Mouse (Mus musculus) embryo, embryonic 10.5 days (tissue): ENCODE measurements around the gene Prr14l.
"Not testable (repeated sequence)": the region's sequence is repeated elsewhere in the genome, so short reads cannot be mapped to it uniquely, and the experiment has no call there.

ENCODE experiments used
- DNase-seq: peaks from one replicate; pipeline ENCODE4 v3.0.0-alpha.2; 2015; ENCODE audit warnings: low spot score

Prr14l gene

GRCm38 (mm10) chr5:32785313-32785915 lies 68.6 kb downstream of the Prr14l start, which contains the start of gene Pisd:
Gene Pisd, minus strand, starts transcription at chr5:32785646.
- peak; percentile 96 for DNase-seq

GRCm38 (mm10) chr5:32784726-32785125 lies 69.3 kb downstream of the Prr14l start:
- DNase-seq: peak; percentile 1

GRCm38 (mm10) chr5:32781596-32781995 lies 72.5 kb downstream of the Prr14l start:
- DNase-seq: no peak

GRCm38 (mm10) chr5:32778168-32778567 lies 75.9 kb downstream of the Prr14l start:
- DNase-seq: no peak

GRCm38 (mm10) chr5:32772361-32772760 lies 81.7 kb downstream of the Prr14l start:
- DNase-seq: no peak

GRCm38 (mm10) chr5:32767636-32768373 lies 86.3 kb downstream of the Prr14l start:
- DNase-seq: no peak

- no peak for DNase-seq
These were observed 87.1 kb downstream of the Prr14l start for GRCm38 (mm10) chr5:32767004-32767403.

- no peak for DNase-seq
These were observed 92.4 kb downstream of the Prr14l start for GRCm38 (mm10) chr5:32761566-32762140.

GRCm38 (mm10) chr5:32760787-32761186 lies 93.3 kb downstream of the Prr14l start:
- no peak for DNase-seq

GRCm38 (mm10) chr5:32760352-32760751 lies 93.7 kb downstream of the Prr14l start:
- DNase-seq: not testable (repeated sequence)

GRCm38 (mm10) chr5:32759662-32760061 lies 94.4 kb downstream of the Prr14l start:
- DNase-seq: no peak

GRCm38 (mm10) chr5:32756141-32756540 lies 97.9 kb downstream of the Prr14l start:
- no peak for DNase-seq

- DNase-seq: no peak
These were observed 102.3 kb downstream of the Prr14l start for GRCm38 (mm10) chr5:32751736-32752135.

- DNase-seq: no peak
These were observed 105.1 kb downstream of the Prr14l start for GRCm38 (mm10) chr5:32748936-32749335.

GRCm38 (mm10) chr5:32747650-32748375 lies 106.2 kb downstream of the Prr14l start:
- peak; percentile 79 for DNase-seq

GRCm38 (mm10) chr5:32745705-32746655 lies 108.1 kb downstream of the Prr14l start:
- DNase-seq: peak; percentile 82

GRCm38 (mm10) chr5:32742149-32742548 lies 111.9 kb downstream of the Prr14l start:
- peak; percentile 21 for DNase-seq

GRCm38 (mm10) chr5:32741377-32741776 lies 112.7 kb downstream of the Prr14l start:
- DNase-seq: not testable (repeated sequence)

GRCm38 (mm10) chr5:32740850-32741249 lies 113.2 kb downstream of the Prr14l start:
- DNase-seq: not testable (repeated sequence)

GRCm38 (mm10) chr5:32740138-32740537 lies 113.9 kb downstream of the Prr14l start:
- no peak for DNase-seq
